Mouse (Mus musculus): ENCODE data around the gene Srp9. TPM values are rescaled to one million over a fixed set of nuclear protein-coding genes. Genes with fewer than 3 reads are reported as not detected.
A peak's percentile ranks its signal among the peaks of the same experiment; 100 is the strongest.
"Not testable (repeated sequence)": the region's sequence is repeated elsewhere in the genome, so short reads cannot be mapped to it uniquely, and the experiment has no call there.

Srp9 gene
- polyA plus RNA-seq, 1 experiment from 2014 or later, result 141 TPM

- DNase-seq (peak; percentile 39), ATAC-seq (ENCODE audit: insufficient read depth) (no peak)
These were observed 38.4 kb downstream of the Srp9 start for GRCm38 (mm10) chr1:182162951-182163350.

DNA sequence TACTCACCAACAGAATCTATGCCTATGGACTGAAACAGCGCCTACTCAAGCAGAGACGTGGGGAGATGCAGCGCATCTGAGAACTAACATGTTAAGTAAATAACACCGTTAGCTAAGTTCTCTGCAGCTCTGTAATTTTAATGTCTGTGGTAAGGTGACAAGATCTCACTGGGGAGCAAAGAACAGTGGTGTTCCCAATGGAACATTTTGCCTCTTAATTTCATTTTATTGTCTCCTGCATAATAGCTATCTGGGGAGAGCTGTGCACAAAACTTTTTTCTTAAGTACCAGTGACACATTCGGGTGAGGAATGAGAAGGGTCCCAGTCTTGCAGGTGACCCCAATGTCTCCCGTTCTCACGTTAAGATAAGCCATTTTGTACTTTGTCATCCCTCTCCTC, 39.8 kb downstream of the Srp9 start, which contains the start of gene Vmn1r1:
Gene Vmn1r1 (minus strand): TSS at position 101 of the 400 bp plus-strand sequence.
- DNase-seq (no peak), ATAC-seq (ENCODE audit: insufficient read depth) (no peak)
- Histone ChIP-seq H3K9ac (no peak within 1 kb of the TSS), H3K4me1 (ENCODE audit: insufficient read depth) (no peaks in the 10 kb centered on the region), H3K27me3 (ENCODE audit: insufficient read depth, low read length) (no peaks in the 10 kb centered on the region), H3K4me3 (ENCODE audit: low read depth, low read length) (no peak within 1 kb of the TSS), H3K36me3 (ENCODE audit: insufficient read depth) (no peaks in the 10 kb centered on the region), H3K9me3 (ENCODE audit: low read depth, low read length) (no peaks in the 10 kb centered on the region), H3K27ac (ENCODE audit: low read depth) (no peak within 1 kb of the TSS), H3K4me2 (no peak within 1 kb of the TSS)
- no peak for TF ChIP-seq CTCF (IDR thresholded peaks at IDR 0.05; ENCODE audit: low read depth)
- 76% methylated on average over 7 of the region's 7 CpGs for WGBS

More at GRCm38 (mm10) chr1:182162951-182163350, 38.4 kb downstream of the Srp9 start:
- WGBS, result 38% methylated on average over 5 of the region's 5 CpGs
- H3K4me2 ChIP-seq, result no peak overlapping the region
- H3K27ac ChIP-seq (ENCODE audit: low read depth), result no peak overlapping the region
- H3K27me3 ChIP-seq (ENCODE audit: insufficient read depth, low read length), result no peaks in the 10 kb centered on the region
- no peaks in the 10 kb centered on the region for H3K4me1 ChIP-seq (ENCODE audit: insufficient read depth)
- TF ChIP-seq CTCF (IDR thresholded peaks at IDR 0.05; ENCODE audit: low read depth), result no peak
- no peaks in the 10 kb centered on the region for H3K9me3 ChIP-seq (ENCODE audit: low read depth, low read length)
- H3K36me3 ChIP-seq (ENCODE audit: insufficient read depth), result no peaks in the 10 kb centered on the region
- H3K9ac ChIP-seq, result no peak overlapping the region
- H3K4me3 ChIP-seq (ENCODE audit: low read depth, low read length), result no peak overlapping the region

DNA sequence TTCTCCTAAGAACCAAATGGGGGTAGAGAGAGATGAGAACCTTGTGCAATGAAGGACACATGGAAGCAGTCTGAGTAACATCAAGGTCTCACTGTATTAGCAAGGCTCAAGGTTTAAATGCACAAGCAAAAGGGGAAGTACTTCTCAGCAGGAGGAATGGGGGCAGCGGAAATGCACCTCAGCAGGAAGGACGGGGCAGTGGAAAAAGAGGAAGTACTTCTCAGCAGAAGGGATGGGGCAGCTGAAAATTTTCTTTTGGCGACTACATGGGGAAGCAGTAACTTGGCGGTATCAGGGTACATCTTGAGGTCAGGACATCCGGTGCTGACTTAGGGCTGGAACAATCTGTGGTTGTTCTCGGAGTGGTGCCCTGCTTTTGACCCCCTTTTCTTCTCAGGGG, 45.7 kb downstream of the Srp9 start:
- H3K4me2 ChIP-seq; H3K9me3 ChIP-seq (ENCODE audit: low read depth, low read length); H3K4me3 ChIP-seq (ENCODE audit: low read depth, low read length); H3K36me3 ChIP-seq (ENCODE audit: insufficient read depth); H3K27ac ChIP-seq (ENCODE audit: low read depth); H3K4me1 ChIP-seq (ENCODE audit: insufficient read depth); ATAC-seq (ENCODE audit: insufficient read depth); DNase-seq; H3K9ac ChIP-seq; H3K27me3 ChIP-seq (ENCODE audit: insufficient read depth, low read length): not testable (repeated sequence)
- 91% methylated on average over 6 of the region's 6 CpGs for WGBS

DNA sequence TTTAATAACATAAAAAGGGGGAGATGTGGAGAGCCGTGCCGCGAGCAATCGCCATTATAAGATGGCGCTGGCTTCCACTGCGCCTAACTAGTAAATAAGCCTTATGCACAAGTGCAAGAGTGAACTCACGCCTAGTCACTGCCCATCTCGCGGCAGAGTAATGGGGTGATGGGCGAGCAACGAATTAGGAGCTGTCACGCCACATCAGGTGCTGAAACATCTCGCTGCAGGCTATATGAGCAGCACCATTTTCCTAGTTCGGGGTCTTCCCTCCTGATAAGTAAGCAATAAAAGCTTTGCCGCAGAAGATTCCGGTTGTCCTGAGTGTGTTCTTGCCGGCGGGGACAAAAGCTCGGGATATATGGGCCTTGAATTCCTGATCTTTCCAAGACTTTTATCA, 52.4 kb downstream of the Srp9 start:
- H3K36me3 ChIP-seq (ENCODE audit: insufficient read depth); H3K9ac ChIP-seq; ATAC-seq (ENCODE audit: insufficient read depth); H3K27ac ChIP-seq (ENCODE audit: low read depth); H3K4me3 ChIP-seq (ENCODE audit: low read depth, low read length); H3K9me3 ChIP-seq (ENCODE audit: low read depth, low read length); DNase-seq; H3K4me2 ChIP-seq; H3K27me3 ChIP-seq (ENCODE audit: insufficient read depth, low read length); H3K4me1 ChIP-seq (ENCODE audit: insufficient read depth): not testable (repeated sequence)
- 91% methylated on average over 19 of the region's 19 CpGs for WGBS

- Histone ChIP-seq H3K4me1 (ENCODE audit: insufficient read depth) (no peaks in the 10 kb centered on the region), H3K4me3 (ENCODE audit: low read depth, low read length) (no peak overlapping the region), H3K9ac (no peak overlapping the region), H3K27me3 (ENCODE audit: insufficient read depth, low read length) (no peaks in the 10 kb centered on the region), H3K36me3 (ENCODE audit: insufficient read depth) (no peaks in the 10 kb centered on the region), H3K9me3 (ENCODE audit: low read depth, low read length) (no peaks in the 10 kb centered on the region), H3K4me2 (no peak overlapping the region), H3K27ac (ENCODE audit: low read depth) (no peak overlapping the region)
- no peak for DNase-seq
- no peak for ATAC-seq (ENCODE audit: insufficient read depth)
- WGBS, result 74% methylated on average over 5 of the region's 5 CpGs
- no peak for TF ChIP-seq CTCF (IDR thresholded peaks at IDR 0.05; ENCODE audit: low read depth)
These were observed 57.1 kb downstream of the Srp9 start for GRCm38 (mm10) chr1:182181456-182182305.

Other genes starting within 250 kb of the Srp9 start
- gene Enah, start 104.7 kb upstream of the Srp9 start, polyA plus RNA-seq (2014; fragmentation: Nextera tagmentation; extraction: Ambion mirVana), result 17.8 and 22.2 TPM in 2 replicates
- not detected in 2 replicates for gene Vmn1r1, start 39.7 kb downstream of the Srp9 start, polyA plus RNA-seq (2014; fragmentation: Nextera tagmentation; extraction: Ambion mirVana)
- gene Degs1, start 158.1 kb downstream of the Srp9 start, polyA plus RNA-seq (2014; fragmentation: Nextera tagmentation; extraction: Ambion mirVana), result 131 and 141 TPM in 2 replicates
- gene Fbxo28, start 216.9 kb downstream of the Srp9 start, polyA plus RNA-seq (2014; fragmentation: Nextera tagmentation; extraction: Ambion mirVana), result 23.1 and 27.2 TPM in 2 replicates